ENCODE assay signal across 9 mouse cellular contexts in genomic region chr2:132113962-132114759, GRCm38 (mm10). TPM values are rescaled to one million over a fixed set of nuclear protein-coding genes. Genes with fewer than 3 reads are reported as not detected.
A peak's percentile ranks its signal among the peaks of the same experiment; 100 is the strongest.
DNase-seq lines count a peak whose midpoint lies in the region; ATAC-seq lines count a peak whose summit lies in the region.
"Had no signal": no experiment of that assay in that cellular context is flagged by ENCODE, and none has a peak within 500 bp of the region (broad histone marks: within the 10 kb centered on the region; RNA-seq: fewer than 3 reads in every experiment).

No protein-coding gene starts in this region.

- no peaks in the 10 kb centered on the region for H3K36me3 ChIP-seq in embryonic facial prominence, embryonic 11.5 days (replicated peaks; ENCODE audit: control insufficient read depth, insufficient read depth, low read depth, low read length)
- no peaks in the 10 kb centered on the region for H3K36me3 ChIP-seq in embryonic facial prominence, embryonic 10.5 days (replicated peaks)
- H3K36me3 ChIP-seq in midbrain, embryonic 11.5 days (ENCODE audit: control insufficient read depth, insufficient read depth, low read length), result no peaks in the 10 kb centered on the region
- no peaks in the 10 kb centered on the region for H3K36me3 ChIP-seq in midbrain, embryonic 13.5 days
- H3K36me3 ChIP-seq: neural tube, embryonic 12.5 days had no signal

- no peak overlapping the region for H3K4me3 ChIP-seq in embryonic facial prominence, embryonic 11.5 days (ENCODE audit: low read depth, low read length)
- H3K4me3 ChIP-seq in embryonic facial prominence, embryonic 10.5 days, result no peak overlapping the region
- H3K4me3 ChIP-seq in midbrain, embryonic 11.5 days (ENCODE audit: low read depth, low read length), result no peak overlapping the region
- no peak overlapping the region for H3K4me3 ChIP-seq in midbrain, embryonic 13.5 days (replicated peaks)
- H3K4me3 ChIP-seq: neural tube, embryonic 12.5 days had no signal

- DNase-seq in embryonic facial prominence, embryonic 11.5 days (ENCODE audit: low spot score), result peak; percentile 74
- DNase-seq in embryonic facial prominence, embryonic 10.5 days (ENCODE audit: low spot score), result no peak
- DNase-seq in midbrain, embryonic 11.5 days (ENCODE audit: low spot score, missing footprints), result peak; percentile 93
- DNase-seq in retina, postnatal 7 days (ENCODE audit: low read depth, low spot score), result peak; percentile 40
- DNase-seq in layer of hippocampus, postnatal 25 days (ENCODE audit: extremely low spot score in 1 of 2, low spot score in 1 of 2), result no peak
- DNase-seq in thymus, adult 18-20 months, result no peak

- WGBS in embryonic facial prominence, embryonic 11.5 days, result 51% methylated on average over 11 of the region's 11 CpGs
- 61% methylated on average over 11 of the region's 11 CpGs for WGBS in embryonic facial prominence, embryonic 10.5 days
- 57% methylated on average over 11 of the region's 11 CpGs for WGBS in midbrain, embryonic 11.5 days
- 56% methylated on average over 11 of the region's 11 CpGs for WGBS in midbrain, embryonic 13.5 days

- no peaks in the 10 kb centered on the region for H3K4me1 ChIP-seq in embryonic facial prominence, embryonic 11.5 days (ENCODE audit: control insufficient read depth, insufficient read depth, low read length)
- peaks cover 3% of the 10 kb centered on the region for H3K4me1 ChIP-seq in embryonic facial prominence, embryonic 10.5 days
- no peaks in the 10 kb centered on the region for H3K4me1 ChIP-seq in midbrain, embryonic 11.5 days (ENCODE audit: control insufficient read depth, insufficient read depth, low read length)
- H3K4me1 ChIP-seq in midbrain, embryonic 13.5 days (replicated peaks), result no peaks in the 10 kb centered on the region
- H3K4me1 ChIP-seq: neural tube, embryonic 12.5 days had no signal

- H3K4me2 ChIP-seq in embryonic facial prominence, embryonic 11.5 days (ENCODE audit: low read depth, low read length), result no peak overlapping the region
- no peak overlapping the region for H3K4me2 ChIP-seq in midbrain, embryonic 11.5 days
- H3K4me2 ChIP-seq in midbrain, embryonic 13.5 days (replicated peaks), result no peak overlapping the region
- H3K4me2 ChIP-seq: neural tube, embryonic 12.5 days had no signal

- no peaks in the 10 kb centered on the region for H3K9me3 ChIP-seq in embryonic facial prominence, embryonic 11.5 days (replicated peaks; ENCODE audit: control insufficient read depth, low read length)
- H3K9me3 ChIP-seq in embryonic facial prominence, embryonic 10.5 days, result no peaks in the 10 kb centered on the region
- no peaks in the 10 kb centered on the region for H3K9me3 ChIP-seq in midbrain, embryonic 11.5 days (ENCODE audit: control insufficient read depth, low read length)
- H3K9me3 ChIP-seq in midbrain, embryonic 13.5 days, result no peaks in the 10 kb centered on the region
- H3K9me3 ChIP-seq: neural tube, embryonic 12.5 days had no signal

- H3K27me3 ChIP-seq in embryonic facial prominence, embryonic 11.5 days (ENCODE audit: control insufficient read depth, insufficient read depth, low read length), result no peaks in the 10 kb centered on the region
- H3K27me3 ChIP-seq in embryonic facial prominence, embryonic 10.5 days (replicated peaks; ENCODE audit: low read depth, poor library complexity, severe bottlenecking), result no peaks in the 10 kb centered on the region
- H3K27me3 ChIP-seq in midbrain, embryonic 11.5 days (ENCODE audit: control insufficient read depth, insufficient read depth, low read length), result no peaks in the 10 kb centered on the region
- no peaks in the 10 kb centered on the region for H3K27me3 ChIP-seq in midbrain, embryonic 13.5 days
- H3K27me3 ChIP-seq: neural tube, embryonic 12.5 days had no signal

- no peak overlapping the region for H3K9ac ChIP-seq in embryonic facial prominence, embryonic 11.5 days (replicated peaks; ENCODE audit: low read length)
- H3K9ac ChIP-seq in midbrain, embryonic 11.5 days (ENCODE audit: low read length), result no peak overlapping the region
- no peak overlapping the region for H3K9ac ChIP-seq in midbrain, embryonic 13.5 days (replicated peaks)
- H3K9ac ChIP-seq: neural tube, embryonic 12.5 days had no signal

- ATAC-seq in embryonic facial prominence, embryonic 11.5 days (replicated peaks; ENCODE audit: insufficient number of reproducible peaks, low FRiP score, low TSS enrichment, low read depth), result no peak
- no peak for ATAC-seq in midbrain, embryonic 11.5 days (ENCODE audit: low FRiP score)
- no peak for ATAC-seq in midbrain, embryonic 13.5 days
- ATAC-seq in hematopoietic stem cell, adult 5-6 weeks (replicated peaks in 1 of 2; ENCODE audit: insufficient read depth in 1 of 2, low FRiP score in 2 of 2, low TSS enrichment in 1 of 2, low read depth in 1 of 2, poor library complexity in 2 of 2, severe bottlenecking in 2 of 2), result peak; percentile 17 to 26; a peak in 2 of 4 replicates

- H3K27ac ChIP-seq in embryonic facial prominence, embryonic 11.5 days (replicated peaks; ENCODE audit: low read depth, low read length), result no peak overlapping the region
- no peak overlapping the region for H3K27ac ChIP-seq in embryonic facial prominence, embryonic 10.5 days (replicated peaks)
- no peak overlapping the region for H3K27ac ChIP-seq in midbrain, embryonic 11.5 days (ENCODE audit: low read depth, low read length)
- H3K27ac ChIP-seq in midbrain, embryonic 13.5 days, result no peak overlapping the region
- H3K27ac ChIP-seq: neural tube, embryonic 12.5 days had no signal

RNA-seq across cellular contexts. Expression of gene Slc23a2, which starts 30.7 kb away (rescaled TPM):
- 7.7 and 12.0 TPM in 2 replicates for polyA plus RNA-seq in embryonic facial prominence, embryonic 11.5 days (2014; fragmentation: Nextera tagmentation; extraction: Ambion mirVana)
- polyA plus RNA-seq in embryonic facial prominence, embryonic 10.5 days (2016; fragmentation: Nextera tagmentation; extraction: Ambion mirVana), result 8.8 and 8.9 TPM in 2 replicates
- 9.8 and 9.9 TPM in 2 replicates for polyA plus RNA-seq in midbrain, embryonic 11.5 days (2014; fragmentation: Nextera tagmentation; extraction: Ambion mirVana)
- polyA plus RNA-seq in midbrain, embryonic 13.5 days (2015; fragmentation: Nextera tagmentation; extraction: Ambion mirVana), result 19.8 and 22.7 TPM in 2 replicates
- total RNA-seq in hematopoietic stem cell, adult 5-6 weeks (2017), result 35.5 and 53.3 TPM in 2 replicates
- total RNA-seq in layer of hippocampus, postnatal 25 days (2021), result 10 to 100 TPM; 90.9 to 94.0 TPM

Comparison
In these comparisons a context has a peak if more than half of its experiments do, and no peak if none do; other contexts are left out.
1. DNase-seq: peak in embryonic facial prominence, embryonic 11.5 days (single experiment), midbrain, embryonic 11.5 days (single experiment) and retina, postnatal 7 days (single experiment); none in embryonic facial prominence, embryonic 10.5 days (single experiment), layer of hippocampus, postnatal 25 days (0 of 2) and thymus, adult 18-20 months (0 of 2).
2. ATAC-seq: peak in hematopoietic stem cell, adult 5-6 weeks (2 of 2); none in embryonic facial prominence, embryonic 11.5 days (single experiment), midbrain, embryonic 11.5 days (single experiment) and midbrain, embryonic 13.5 days (single experiment).